Mouse (Mus musculus): ENCODE measurements around the gene AI837181.

DNA sequence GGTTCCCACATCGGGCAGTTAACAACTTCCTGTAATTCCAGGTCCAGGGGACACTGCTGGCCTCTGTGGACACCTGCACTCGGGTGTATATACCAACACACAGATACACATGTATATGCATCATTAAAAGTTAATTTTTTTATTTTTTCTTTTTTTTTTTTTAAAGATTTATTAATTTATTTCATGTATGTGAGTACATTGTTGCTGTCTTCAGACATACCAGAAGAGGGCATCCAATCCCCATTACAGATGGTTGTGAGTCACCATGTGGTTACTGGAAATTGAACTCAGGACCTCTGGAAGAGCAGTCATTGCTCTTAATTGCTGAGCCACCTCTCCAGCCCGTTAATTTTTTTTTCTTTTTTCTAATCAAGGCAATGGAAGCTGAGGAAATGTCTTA lies 47.9 kb downstream of the AI837181 start:
- TF ChIP-seq EP300 (IDR thresholded peaks at IDR 0.05; ENCODE audit: low read depth): no peak
- TF ChIP-seq CTCF (IDR thresholded peaks at IDR 0.05; ENCODE audit: low read depth): peak; percentile 34; the same call in 1 of the 2 replicates
